Mouse (Mus musculus): ENCODE measurements at regions not wholly inside any gene's neighbourhood (a gene's known extent, or its start where the extent isn't known, plus 50 kb on each side); places are given as distances from the start of the nearest gene placed in this dataset.

- Histone ChIP-seq H3K9me3 (no peaks in the 10 kb centered on the region), H3K4me1 (replicated peaks) (no peaks in the 10 kb centered on the region), H3K27me3 (no peaks in the 10 kb centered on the region), H3K4me3 (no peak overlapping the region), H3K9ac (no peak overlapping the region), H3K36me3 (no peaks in the 10 kb centered on the region), H3K4me2 (no peak overlapping the region), H3K27ac (no peak overlapping the region)
- 91% methylated on average over 8 of the region's 8 CpGs for WGBS
- no peak for ATAC-seq (ENCODE audit: low FRiP score)
These were observed 192.7 kb upstream of the Unc93a2 start for GRCm38 (mm10) chr17:7578003-7578402.

GRCm38 (mm10) chr17:7577227-7577626 is 192.0 kb upstream of the Unc93a2 start:
- Histone ChIP-seq H3K4me2 (no peak overlapping the region), H3K9me3 (no peaks in the 10 kb centered on the region), H3K4me1 (replicated peaks) (no peaks in the 10 kb centered on the region), H3K27me3 (no peaks in the 10 kb centered on the region), H3K4me3 (no peak overlapping the region), H3K36me3 (no peaks in the 10 kb centered on the region), H3K9ac (no peak overlapping the region), H3K27ac (no peak overlapping the region)
- no peak for ATAC-seq (ENCODE audit: low FRiP score)
- WGBS, result 73% methylated on average over 4 of the region's 4 CpGs

- no peak overlapping the region for H3K9ac ChIP-seq
- no peaks in the 10 kb centered on the region for H3K36me3 ChIP-seq
- no peak overlapping the region for H3K4me2 ChIP-seq
- no peaks in the 10 kb centered on the region for H3K4me1 ChIP-seq (replicated peaks)
- H3K27me3 ChIP-seq, result no peaks in the 10 kb centered on the region
- H3K9me3 ChIP-seq, result no peaks in the 10 kb centered on the region
- H3K27ac ChIP-seq, result no peak overlapping the region
- H3K4me3 ChIP-seq, result no peak overlapping the region
- 98% methylated on average over 3 of the region's 3 CpGs for WGBS
- ATAC-seq (ENCODE audit: low FRiP score), result no peak
These were observed 186.2 kb upstream of the Unc93a2 start for GRCm38 (mm10) chr17:7571481-7571880.

DNA sequence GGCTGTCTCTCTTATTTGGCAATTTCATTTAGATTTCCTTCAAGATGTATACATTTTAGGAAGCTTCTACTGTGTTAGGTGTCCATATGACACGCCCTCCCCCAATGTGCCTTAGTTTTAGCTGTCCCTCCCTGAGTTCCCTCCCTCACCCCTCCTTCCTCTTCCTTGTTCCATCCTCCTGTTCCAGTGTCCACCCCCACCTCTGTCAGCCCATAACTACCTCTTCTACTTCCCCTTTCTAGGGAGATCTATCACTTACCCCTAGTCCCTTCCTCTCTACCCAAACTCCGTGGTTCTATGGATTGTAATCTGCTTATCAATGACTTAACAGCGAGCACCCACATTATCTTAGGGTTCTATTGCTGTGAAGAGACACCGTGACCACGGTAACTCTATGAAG is 183.2 kb upstream of the Unc93a2 start:
- Histone ChIP-seq H3K27ac (no peak overlapping the region), H3K4me3 (no peak overlapping the region), H3K4me2 (no peak overlapping the region), H3K27me3 (no peaks in the 10 kb centered on the region), H3K9me3 (no peaks in the 10 kb centered on the region), H3K36me3 (no peaks in the 10 kb centered on the region), H3K4me1 (replicated peaks) (no peaks in the 10 kb centered on the region), H3K9ac (no peak overlapping the region)
- ATAC-seq (ENCODE audit: low FRiP score), result no peak
- WGBS, result 93% methylated on average over 5 of the region's 5 CpGs

DNA sequence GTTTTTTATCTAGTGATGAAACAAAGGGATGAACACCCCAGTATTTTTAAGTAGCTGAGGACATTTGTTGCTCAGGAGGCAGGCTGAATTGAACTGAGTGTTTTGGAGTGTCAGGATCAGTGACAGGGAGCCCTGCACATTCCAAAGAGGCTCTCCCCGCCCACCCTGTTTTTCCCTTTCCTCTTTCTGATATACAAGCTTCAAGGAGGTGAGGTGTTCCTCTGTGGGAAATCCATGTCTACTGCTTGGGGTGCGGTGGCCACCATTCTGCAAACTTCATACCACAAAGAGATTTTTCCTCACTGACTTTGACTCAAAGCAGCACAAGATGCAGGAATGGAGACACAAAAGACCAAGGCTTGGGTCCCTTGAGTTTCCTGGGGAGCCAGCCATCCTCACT is 180.5 kb upstream of the Unc93a2 start:
- Histone ChIP-seq H3K4me1 (replicated peaks) (no peaks in the 10 kb centered on the region), H3K9ac (no peak overlapping the region), H3K27me3 (no peaks in the 10 kb centered on the region), H3K27ac (no peak overlapping the region), H3K9me3 (no peaks in the 10 kb centered on the region), H3K36me3 (no peaks in the 10 kb centered on the region), H3K4me2 (no peak overlapping the region), H3K4me3 (no peak overlapping the region)
- no peak for ATAC-seq (ENCODE audit: low FRiP score)
- WGBS, result 84% methylated on average over 2 of the region's 2 CpGs

DNA sequence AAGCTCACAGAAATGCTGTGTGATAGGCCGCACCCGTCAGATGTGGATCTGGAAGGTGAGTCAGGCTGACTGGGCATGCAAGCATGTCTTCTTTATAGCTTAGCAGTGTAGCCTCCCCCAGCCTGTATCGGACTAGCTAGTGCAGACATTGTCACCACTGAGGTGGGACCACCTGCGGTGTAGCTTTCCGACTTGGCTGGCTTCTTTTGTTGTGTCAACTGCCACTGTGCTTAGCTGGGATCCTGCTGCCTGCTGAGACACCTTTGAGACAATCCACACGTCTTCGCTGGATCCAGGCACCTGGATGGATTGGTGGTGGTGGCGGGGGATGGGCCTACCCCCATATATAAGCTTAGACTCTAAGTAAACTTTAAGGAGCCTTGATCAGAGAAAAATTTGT is 177.7 kb upstream of the Unc93a2 start:
- Histone ChIP-seq H3K27me3 (no peaks in the 10 kb centered on the region), H3K4me1 (replicated peaks) (no peaks in the 10 kb centered on the region), H3K9me3 (no peaks in the 10 kb centered on the region), H3K4me2 (no peak overlapping the region), H3K27ac (no peak overlapping the region), H3K4me3 (no peak overlapping the region), H3K9ac (no peak overlapping the region), H3K36me3 (no peaks in the 10 kb centered on the region)
- WGBS, result 25% methylated on average over 8 of the region's 8 CpGs
- ATAC-seq (ENCODE audit: low FRiP score), result no peak

GRCm38 (mm10) chr17:7548456-7548855 is 163.2 kb upstream of the Unc93a2 start:
- no peak overlapping the region for H3K9ac ChIP-seq
- WGBS, result 96% methylated on average over 2 of the region's 2 CpGs
- no peaks in the 10 kb centered on the region for H3K36me3 ChIP-seq
- H3K4me1 ChIP-seq (replicated peaks), result no peaks in the 10 kb centered on the region
- H3K9me3 ChIP-seq, result no peaks in the 10 kb centered on the region
- H3K4me2 ChIP-seq, result no peak overlapping the region
- no peak overlapping the region for H3K27ac ChIP-seq
- H3K27me3 ChIP-seq, result no peaks in the 10 kb centered on the region
- H3K4me3 ChIP-seq, result no peak overlapping the region
- no peak for ATAC-seq (ENCODE audit: low FRiP score)

DNA sequence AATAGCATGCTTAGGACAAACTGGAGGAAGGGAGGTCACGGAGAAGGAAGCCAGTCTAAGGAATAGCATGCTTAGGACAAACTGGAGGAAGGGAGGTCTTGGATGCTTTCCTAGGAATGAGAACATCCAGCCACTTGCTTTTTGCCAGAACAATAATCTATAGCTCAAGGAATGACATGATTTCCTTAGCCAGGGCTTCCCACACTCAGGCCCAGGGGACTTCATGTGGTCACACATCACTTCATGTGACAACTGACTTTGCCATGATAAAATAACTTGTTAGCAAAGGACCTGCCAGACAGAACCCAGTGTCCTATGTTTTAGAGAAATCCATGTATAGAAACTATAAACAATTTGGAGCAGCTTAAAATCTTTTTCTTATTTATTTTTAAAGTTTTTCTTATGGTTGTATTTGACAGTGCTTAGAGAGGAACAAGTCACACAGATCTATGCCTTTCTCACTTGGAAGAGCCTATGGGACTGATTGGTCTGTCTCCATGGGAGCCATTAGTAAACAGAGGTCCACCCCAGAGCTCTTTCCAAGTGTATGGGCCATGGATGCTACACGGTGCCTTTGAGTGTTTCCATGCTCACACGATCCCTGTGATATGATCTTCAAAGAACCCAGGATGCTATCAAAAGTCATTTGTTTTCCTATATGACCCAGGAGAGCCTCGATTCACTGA is 153.3 kb upstream of the Unc93a2 start:
- Histone ChIP-seq H3K9ac (no peak overlapping the region), H3K4me1 (replicated peaks) (no peaks in the 10 kb centered on the region), H3K36me3 (no peaks in the 10 kb centered on the region), H3K9me3 (no peaks in the 10 kb centered on the region), H3K27me3 (no peaks in the 10 kb centered on the region), H3K27ac (no peak overlapping the region), H3K4me2 (no peak overlapping the region), H3K4me3 (no peak overlapping the region)
- 82% methylated on average over 4 of the region's 4 CpGs for WGBS
- ATAC-seq (ENCODE audit: low FRiP score), result no peak

DNA sequence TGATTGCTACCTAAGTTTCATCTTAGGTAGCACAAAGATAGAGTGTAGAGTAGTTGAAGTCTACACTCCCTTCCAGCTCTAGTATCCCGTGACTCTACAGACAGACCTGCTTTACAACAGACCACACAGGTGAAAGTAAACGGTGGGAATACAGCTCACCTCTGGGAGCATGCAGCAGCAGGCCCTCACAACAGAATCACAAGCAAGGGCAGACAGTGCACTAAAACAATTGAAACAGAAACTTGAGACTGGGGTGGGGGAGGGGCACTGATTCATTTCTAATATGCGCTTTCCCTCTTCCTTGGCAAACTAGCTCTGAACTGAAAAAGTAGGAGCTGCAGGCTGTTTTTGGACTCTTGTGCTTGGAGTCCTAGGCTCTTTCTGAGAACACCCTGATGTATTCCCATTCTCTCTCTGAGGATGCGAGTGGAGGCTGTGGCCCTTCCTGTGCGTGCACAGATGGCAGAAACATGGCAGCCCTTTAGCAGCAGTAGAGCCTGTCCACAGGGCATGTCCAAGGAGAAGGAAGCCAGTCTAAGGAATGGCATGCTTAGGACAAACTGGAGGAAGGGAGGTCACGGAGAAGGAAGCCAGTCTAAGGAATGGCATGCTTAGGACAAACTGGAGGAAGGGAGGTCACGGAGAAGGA is 152.5 kb upstream of the Unc93a2 start:
- no peaks in the 10 kb centered on the region for H3K9me3 ChIP-seq
- ATAC-seq (ENCODE audit: low FRiP score), result no peak
- no peaks in the 10 kb centered on the region for H3K27me3 ChIP-seq
- H3K4me1 ChIP-seq (replicated peaks), result no peaks in the 10 kb centered on the region
- no peak overlapping the region for H3K9ac ChIP-seq
- no peaks in the 10 kb centered on the region for H3K36me3 ChIP-seq
- no peak overlapping the region for H3K4me3 ChIP-seq
- H3K4me2 ChIP-seq, result no peak overlapping the region
- WGBS, result 80% methylated on average over 7 of the region's 7 CpGs
- no peak overlapping the region for H3K27ac ChIP-seq

- no peak for ATAC-seq (ENCODE audit: low FRiP score)
- WGBS, result 93% methylated on average over 5 of the region's 5 CpGs
- no peaks in the 10 kb centered on the region for H3K9me3 ChIP-seq
These were observed 151.9 kb upstream of the Unc93a2 start for GRCm38 (mm10) chr17:7537210-7537609.

DNA sequence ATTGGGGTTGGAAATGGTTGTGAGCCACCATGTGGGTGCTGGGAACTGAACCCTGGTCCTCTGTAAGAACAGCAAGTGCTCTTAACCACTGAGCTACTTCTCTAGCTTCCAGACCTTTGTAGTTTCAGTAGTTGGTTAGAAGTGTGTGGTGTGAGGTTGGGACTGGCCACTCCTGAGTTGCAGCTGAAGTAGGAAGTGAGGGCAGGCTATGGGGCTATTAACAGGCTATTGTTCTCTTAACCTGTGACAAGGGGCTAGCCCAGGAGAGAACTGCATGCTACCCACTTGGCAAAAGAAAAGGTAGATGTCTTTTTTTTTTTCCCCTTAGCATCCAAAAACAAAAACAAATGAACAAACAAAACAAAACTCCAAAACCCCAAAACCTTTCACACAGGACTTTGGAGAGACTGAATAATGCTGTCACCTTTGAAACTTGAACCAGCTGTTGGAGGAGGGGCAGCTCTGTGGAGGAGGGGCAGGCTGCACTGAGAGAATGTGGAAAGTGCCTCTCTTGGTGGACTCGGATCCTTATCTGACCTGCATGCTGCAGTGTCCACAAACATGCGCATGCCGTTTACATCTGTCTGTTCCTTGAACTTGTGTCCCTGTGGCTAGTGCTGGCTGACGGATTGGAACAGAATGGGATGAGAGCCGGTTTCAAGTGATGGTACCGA is 149.3 kb upstream of the Unc93a2 start:
- WGBS, result 94% methylated on average over 6 of the region's 6 CpGs
- ATAC-seq (ENCODE audit: low FRiP score), result no peak
- Histone ChIP-seq H3K4me1 (replicated peaks) (no peaks in the 10 kb centered on the region), H3K4me3 (no peak overlapping the region), H3K4me2 (no peak overlapping the region), H3K9ac (no peak overlapping the region), H3K27me3 (no peaks in the 10 kb centered on the region), H3K36me3 (no peaks in the 10 kb centered on the region), H3K9me3 (no peaks in the 10 kb centered on the region), H3K27ac (no peak overlapping the region)

More at GRCm38 (mm10) chr17:7537210-7537609, 151.9 kb upstream of the Unc93a2 start:
- no peaks in the 10 kb centered on the region for H3K4me1 ChIP-seq (replicated peaks)
- H3K4me3 ChIP-seq, result no peak overlapping the region
- no peak overlapping the region for H3K27ac ChIP-seq
- H3K4me2 ChIP-seq, result no peak overlapping the region
- H3K36me3 ChIP-seq, result no peaks in the 10 kb centered on the region
- H3K9ac ChIP-seq, result no peak overlapping the region
- no peaks in the 10 kb centered on the region for H3K27me3 ChIP-seq

DNA sequence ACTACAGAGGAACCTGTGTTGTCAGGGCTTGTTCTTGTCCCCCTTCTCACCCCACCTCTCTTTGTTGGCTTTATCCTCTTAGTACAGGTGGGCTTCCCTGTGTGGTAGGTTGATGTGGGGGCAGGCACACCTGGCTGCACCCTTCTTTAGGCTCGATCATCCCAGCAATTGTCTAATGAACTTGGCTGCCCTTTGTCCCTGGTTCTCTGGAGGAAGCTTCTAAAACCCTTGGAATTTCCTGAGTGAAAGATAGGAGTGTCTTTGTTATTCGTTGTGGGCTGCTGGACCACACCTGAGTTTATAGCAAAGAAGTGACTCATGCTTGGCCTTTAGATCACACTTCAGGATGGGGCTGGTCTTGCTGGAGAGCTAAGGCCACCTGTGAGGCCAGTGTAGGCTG is 148.3 kb upstream of the Unc93a2 start:
- Histone ChIP-seq H3K4me2 (no peak overlapping the region), H3K27ac (no peak overlapping the region), H3K27me3 (no peaks in the 10 kb centered on the region), H3K4me3 (no peak overlapping the region), H3K36me3 (no peaks in the 10 kb centered on the region), H3K4me1 (replicated peaks) (no peaks in the 10 kb centered on the region), H3K9ac (no peak overlapping the region), H3K9me3 (no peaks in the 10 kb centered on the region)
- no peak for ATAC-seq (ENCODE audit: low FRiP score)
- WGBS, result 77% methylated on average over 2 of the region's 2 CpGs

- 92% methylated on average over 3 of the region's 3 CpGs for WGBS
- Histone ChIP-seq H3K9me3 (no peaks in the 10 kb centered on the region), H3K4me2 (no peak overlapping the region), H3K9ac (no peak overlapping the region), H3K4me3 (no peak overlapping the region), H3K27me3 (no peaks in the 10 kb centered on the region), H3K36me3 (no peaks in the 10 kb centered on the region), H3K27ac (no peak overlapping the region), H3K4me1 (replicated peaks) (no peaks in the 10 kb centered on the region)
- ATAC-seq (ENCODE audit: low FRiP score), result no peak
These were observed 147.4 kb upstream of the Unc93a2 start for GRCm38 (mm10) chr17:7532618-7533017.

Data from hindbrain, embryonic 13.5 days (tissue).